Mouse (Mus musculus): ENCODE results near the gene Rnf38.

- TF ChIP-seq CTCF (IDR thresholded peaks at IDR 0.05; ENCODE audit: extremely low read depth, insufficient read length, insufficient replicate concordance, low read depth, low read length), result no peak
- no peak for TF ChIP-seq POLR2A (IDR thresholded peaks at IDR 0.05; ENCODE audit: low read depth, low read length)
Measured at GRCm38 (mm10) chr4:44168816-44169215, 64.8 kb downstream of the Rnf38 start.
